Mouse (Mus musculus): ENCODE measurements around the gene Mfsd13b. TPM values are rescaled to one million over a fixed set of nuclear protein-coding genes. Genes with fewer than 3 reads are reported as not detected.

Mfsd13b gene
- 0.42 TPM for polyA plus RNA-seq (2014; fragmentation: Illumina TruSeq; extraction: RNeasy Lipid Tissue Mini Kit (QIAGEN cat#74804); ENCODE audit: low read depth, low replicate concordance)

DNA sequence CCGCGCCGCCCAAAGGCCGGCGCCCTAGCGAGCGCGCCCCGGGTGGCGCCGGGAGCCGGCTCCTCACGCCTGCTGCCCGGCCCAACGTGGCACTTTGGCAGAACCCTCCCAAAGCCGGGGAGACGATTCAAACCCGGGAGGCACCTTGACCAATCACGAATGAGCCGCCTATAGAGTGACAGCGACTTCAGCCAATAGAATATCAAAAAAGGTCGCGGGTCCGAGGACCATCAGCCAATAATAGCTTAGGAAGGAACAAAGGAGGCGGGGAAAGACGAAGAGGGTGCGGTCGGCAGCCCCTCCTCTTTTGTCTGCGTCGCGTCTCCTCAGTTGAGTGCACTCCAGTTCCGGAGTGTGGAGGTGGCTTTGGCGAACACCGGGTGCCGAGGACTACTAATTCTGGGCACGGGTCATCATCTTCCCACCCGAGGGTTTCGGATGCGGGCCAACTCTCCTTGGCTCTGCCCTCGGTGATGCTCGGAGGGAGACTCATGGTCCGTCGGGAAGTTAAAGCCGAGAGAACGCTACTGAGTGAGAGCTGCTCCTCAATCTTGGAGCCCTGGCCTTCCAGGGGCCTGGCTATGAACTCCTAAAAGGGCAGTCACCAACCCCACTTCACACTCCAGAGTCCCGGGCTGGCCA is at the start of gene Mfsd13b, which contains the start of gene Cdr2:
Mfsd13b (plus strand) TSS at position 310 of the 642 bp plus-strand sequence.
Cdr2 (minus strand) TSS at position 113 of the 642 bp plus-strand sequence.

DNA sequence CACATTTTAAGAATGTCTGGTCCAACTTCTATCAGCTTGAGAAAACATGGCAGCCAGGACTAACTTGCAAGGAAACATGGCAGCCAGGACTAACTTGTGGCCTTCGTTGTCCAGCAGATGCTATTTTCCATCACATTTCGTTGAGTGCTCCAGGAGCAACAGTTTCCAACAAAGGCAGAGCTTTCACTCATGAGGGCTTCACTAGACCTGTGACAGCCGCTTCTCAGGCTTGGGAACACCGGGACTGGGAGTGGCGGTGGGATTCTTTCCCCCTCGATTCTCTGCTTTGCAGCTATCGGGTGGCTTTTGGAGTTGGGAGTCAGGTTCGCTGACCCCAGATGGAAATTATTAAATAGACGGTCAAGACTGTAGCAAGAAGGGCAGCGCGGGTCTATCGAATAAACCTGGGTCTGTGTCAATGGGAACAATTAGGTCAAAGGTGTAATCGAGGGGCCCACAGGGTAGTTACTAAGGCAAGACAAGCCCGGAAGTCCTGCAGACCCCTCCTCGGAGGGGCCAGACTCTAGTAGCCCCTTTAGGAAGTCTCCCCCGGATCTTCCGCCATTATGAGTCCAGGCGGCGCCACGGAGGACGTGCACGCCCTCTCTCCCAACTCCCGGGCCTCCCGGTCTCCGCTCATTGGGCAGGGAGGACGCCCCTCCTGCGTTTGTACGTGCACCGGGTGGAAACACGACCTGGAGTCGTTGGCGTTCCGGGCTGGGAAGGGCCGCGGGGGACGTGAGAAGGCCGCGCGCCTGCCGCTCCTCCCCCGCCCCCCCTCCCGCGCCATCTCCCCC is 51.7 kb downstream of the Mfsd13b start, which contains the start of gene Mettl9:
Mettl9 (plus strand) TSS at position 590 of the 797 bp plus-strand sequence.

Other genes with a start within 250 kb of the Mfsd13b start
- 8.0 TPM for gene Vwa3a, start 243.2 kb upstream of the Mfsd13b start, polyA plus RNA-seq (2014; fragmentation: Illumina TruSeq; extraction: RNeasy Lipid Tissue Mini Kit (QIAGEN cat#74804); ENCODE audit: low read depth, low replicate concordance)
- not detected for gene Gm5737, start 170.1 kb upstream of the Mfsd13b start, polyA plus RNA-seq (2014; fragmentation: Illumina TruSeq; extraction: RNeasy Lipid Tissue Mini Kit (QIAGEN cat#74804); ENCODE audit: low read depth, low replicate concordance)
- 28.5 TPM for gene Eef2k, start 139.7 kb upstream of the Mfsd13b start, polyA plus RNA-seq (2014; fragmentation: Illumina TruSeq; extraction: RNeasy Lipid Tissue Mini Kit (QIAGEN cat#74804); ENCODE audit: low read depth, low replicate concordance)
- 10.2 TPM for gene Polr3e, start 64.8 kb upstream of the Mfsd13b start, polyA plus RNA-seq (2014; fragmentation: Illumina TruSeq; extraction: RNeasy Lipid Tissue Mini Kit (QIAGEN cat#74804); ENCODE audit: low read depth, low replicate concordance)
- 9.5 TPM for gene Cdr2, start 197 bp upstream of the Mfsd13b start, polyA plus RNA-seq (2014; fragmentation: Illumina TruSeq; extraction: RNeasy Lipid Tissue Mini Kit (QIAGEN cat#74804); ENCODE audit: low read depth, low replicate concordance)
- gene Mettl9, start 51.9 kb downstream of the Mfsd13b start, polyA plus RNA-seq (2014; fragmentation: Illumina TruSeq; extraction: RNeasy Lipid Tissue Mini Kit (QIAGEN cat#74804); ENCODE audit: low read depth, low replicate concordance): 77.1 TPM
- gene Igsf6, start 92.1 kb downstream of the Mfsd13b start, polyA plus RNA-seq (2014; fragmentation: Illumina TruSeq; extraction: RNeasy Lipid Tissue Mini Kit (QIAGEN cat#74804); ENCODE audit: low read depth, low replicate concordance): 1.7 TPM
- gene Otoa, start 99.1 kb downstream of the Mfsd13b start, polyA plus RNA-seq (2014; fragmentation: Illumina TruSeq; extraction: RNeasy Lipid Tissue Mini Kit (QIAGEN cat#74804); ENCODE audit: low read depth, low replicate concordance): not detected